Mouse (Mus musculus): ENCODE measurements around the gene Lpcat3. TPM values are rescaled to one million over a fixed set of nuclear protein-coding genes. Genes with fewer than 3 reads are reported as not detected.

Lpcat3 gene
- polyA plus RNA-seq, 1 experiment from 2014 or later = 43.6 TPM

GRCm38 (mm10) chr6:124701338-124701737 is 38.5 kb downstream of the Lpcat3 start:
- no peaks in the 10 kb centered on the region for H3K27me3 ChIP-seq (ENCODE audit: insufficient read depth, poor library complexity, severe bottlenecking)
- peaks cover 5% of the 10 kb centered on the region; the same call in 1 of the 2 replicates for H3K4me1 ChIP-seq (replicated peaks)
- no peak for DNase-seq (ENCODE audit: low spot score)
- H3K27ac ChIP-seq = no peak overlapping the region
- no peak overlapping the region for H3K4me3 ChIP-seq
- H3K36me3 ChIP-seq = peaks cover 85% of the 10 kb centered on the region
- H3K9me3 ChIP-seq = no peaks in the 10 kb centered on the region
- whole genome bisulfite sequencing = 75% methylated on average over 8 of the region's 8 CpGs

GRCm38 (mm10) chr6:124702102-124702783 is 39.4 kb downstream of the Lpcat3 start:
- no peak for DNase-seq (ENCODE audit: low spot score)
- H3K27me3 ChIP-seq (ENCODE audit: insufficient read depth, poor library complexity, severe bottlenecking) = no peaks in the 10 kb centered on the region
- WGBS = 93% methylated on average over 17 of the region's 17 CpGs
- no peak overlapping the region for H3K4me3 ChIP-seq
- no peak overlapping the region for H3K27ac ChIP-seq
- H3K4me1 ChIP-seq (replicated peaks) = peaks cover 5% of the 10 kb centered on the region; the same call in 1 of the 2 replicates
- no peaks in the 10 kb centered on the region for H3K9me3 ChIP-seq
- H3K36me3 ChIP-seq = peaks cover 94% of the 10 kb centered on the region

GRCm38 (mm10) chr6:124702784-124703103 is 39.9 kb downstream of the Lpcat3 start:
- H3K4me3 ChIP-seq = no peak overlapping the region
- no peaks in the 10 kb centered on the region for H3K27me3 ChIP-seq (ENCODE audit: insufficient read depth, poor library complexity, severe bottlenecking)
- peak; percentile 71 for DNase-seq (ENCODE audit: low spot score)
- 56% methylated on average over 3 of the region's 3 CpGs for WGBS
- H3K9me3 ChIP-seq = no peaks in the 10 kb centered on the region
- peaks cover 5% of the 10 kb centered on the region; the same call in 1 of the 2 replicates for H3K4me1 ChIP-seq (replicated peaks)
- no peak overlapping the region for H3K27ac ChIP-seq
- peaks cover 99% of the 10 kb centered on the region for H3K36me3 ChIP-seq

GRCm38 (mm10) chr6:124703789-124704188 is 41.0 kb downstream of the Lpcat3 start:
- DNase-seq (ENCODE audit: low spot score) = no peak
- Histone ChIP-seq H3K27me3 (ENCODE audit: insufficient read depth, poor library complexity, severe bottlenecking) (no peaks in the 10 kb centered on the region), H3K9me3 (no peaks in the 10 kb centered on the region), H3K4me1 (replicated peaks) (no peaks in the 10 kb centered on the region), H3K36me3 (peaks cover 100% of the 10 kb centered on the region), H3K4me3 (no peak overlapping the region), H3K27ac (no peak overlapping the region)
- 84% methylated on average over 7 of the region's 7 CpGs for WGBS

- H3K27me3 ChIP-seq (ENCODE audit: insufficient read depth, poor library complexity, severe bottlenecking) = no peaks in the 10 kb centered on the region
- DNase-seq (ENCODE audit: low spot score) = no peak
- H3K36me3 ChIP-seq = peaks cover 99% of the 10 kb centered on the region
- H3K27ac ChIP-seq = no peak overlapping the region
- no peak overlapping the region for H3K4me3 ChIP-seq
- 0 out of 2 replicates have a peak, but pooled peaks cover 2% of the 10 kb centered on the region for H3K4me1 ChIP-seq (replicated peaks)
- 97% methylated on average over 2 of the region's 2 CpGs for WGBS
- no peaks in the 10 kb centered on the region for H3K9me3 ChIP-seq
Observed at GRCm38 (mm10) chr6:124704417-124704816, 41.6 kb downstream of the Lpcat3 start.

GRCm38 (mm10) chr6:124706061-124706627 is 43.3 kb downstream of the Lpcat3 start:
- WGBS = 86% methylated on average over 5 of the region's 5 CpGs
- peaks cover 96% of the 10 kb centered on the region for H3K36me3 ChIP-seq

GRCm38 (mm10) chr6:124708289-124708889 is 45.6 kb downstream of the Lpcat3 start:
- 98% methylated on average over 10 of the region's 10 CpGs for WGBS
- Histone ChIP-seq H3K36me3 (peaks cover 74% of the 10 kb centered on the region), H3K9me3 (no peaks in the 10 kb centered on the region), H3K27me3 (ENCODE audit: insufficient read depth, poor library complexity, severe bottlenecking) (no peaks in the 10 kb centered on the region), H3K27ac (no peak overlapping the region), H3K4me3 (no peak overlapping the region), H3K4me1 (replicated peaks) (peaks cover 29% of the 10 kb centered on the region)
- DNase-seq (ENCODE audit: low spot score) = no peak

More at GRCm38 (mm10) chr6:124706061-124706627, 43.3 kb downstream of the Lpcat3 start:
- no peak for DNase-seq (ENCODE audit: low spot score)
- Histone ChIP-seq H3K4me3 (no peak overlapping the region), H3K27ac (no peak overlapping the region), H3K9me3 (no peaks in the 10 kb centered on the region), H3K4me1 (replicated peaks) (peaks cover 17% of the 10 kb centered on the region), H3K27me3 (ENCODE audit: insufficient read depth, poor library complexity, severe bottlenecking) (no peaks in the 10 kb centered on the region)

- H3K36me3 ChIP-seq = peaks cover 74% of the 10 kb centered on the region
- WGBS = under 1% methylated on average over 76 of the region's 76 CpGs
- H3K4me1 ChIP-seq (replicated peaks) = peaks cover 37% of the 10 kb centered on the region
- H3K27ac ChIP-seq = peak within 1 kb of the TSS; percentile 94
- no peaks in the 10 kb centered on the region for H3K9me3 ChIP-seq
- DNase-seq (ENCODE audit: low spot score) = peak; percentile 99
- peak within 1 kb of the TSS; percentile 97 for H3K4me3 ChIP-seq
- no peaks in the 10 kb centered on the region for H3K27me3 ChIP-seq (ENCODE audit: insufficient read depth, poor library complexity, severe bottlenecking)
Observed at GRCm38 (mm10) chr6:124711824-124712782, 49.3 kb downstream of the Lpcat3 start, which contains the start of the genes Emg1 and Phb2. Gene Emg1 (minus strand): TSS chr6:124712178. Gene Phb2 (plus strand): TSS chr6:124712336.

GRCm38 (mm10) chr6:124712918-124713317 is 50.1 kb downstream of the Lpcat3 start:
- no peak for DNase-seq (ENCODE audit: low spot score)

GRCm38 (mm10) chr6:124716864-124717490 is 54.1 kb downstream of the Lpcat3 start:
- H3K9me3 ChIP-seq = no peaks in the 10 kb centered on the region
- 69% methylated on average over 20 of the region's 20 CpGs for WGBS
- no peak overlapping the region; the same call in 1 of the 2 replicates for H3K4me3 ChIP-seq
- H3K4me1 ChIP-seq (replicated peaks) = peaks cover 40% of the 10 kb centered on the region
- peak; percentile 65 for DNase-seq (ENCODE audit: low spot score)
- H3K27ac ChIP-seq = no peak overlapping the region; the same call in 1 of the 2 replicates
- peaks cover 48% of the 10 kb centered on the region for H3K36me3 ChIP-seq
- no peaks in the 10 kb centered on the region for H3K27me3 ChIP-seq (ENCODE audit: insufficient read depth, poor library complexity, severe bottlenecking)

More at GRCm38 (mm10) chr6:124712918-124713317, 50.1 kb downstream of the Lpcat3 start:
- peaks cover 39% of the 10 kb centered on the region for H3K4me1 ChIP-seq (replicated peaks)
- peaks cover 74% of the 10 kb centered on the region for H3K36me3 ChIP-seq
- H3K27me3 ChIP-seq (ENCODE audit: insufficient read depth, poor library complexity, severe bottlenecking) = no peaks in the 10 kb centered on the region
- H3K27ac ChIP-seq = peak overlapping the region; percentile 94
- no peaks in the 10 kb centered on the region for H3K9me3 ChIP-seq
- 21% methylated on average over 11 of the region's 11 CpGs for WGBS
- H3K4me3 ChIP-seq = peak overlapping the region; percentile 97

- Histone ChIP-seq H3K27ac (peak overlapping the region; percentile 79), H3K9me3 (no peaks in the 10 kb centered on the region), H3K4me3 (peak overlapping the region; percentile 39), H3K36me3 (peaks cover 48% of the 10 kb centered on the region), H3K27me3 (ENCODE audit: insufficient read depth, poor library complexity, severe bottlenecking) (no peaks in the 10 kb centered on the region), H3K4me1 (replicated peaks) (peaks cover 36% of the 10 kb centered on the region)
- 77% methylated on average over 13 of the region's 13 CpGs for WGBS
- no peak for DNase-seq (ENCODE audit: low spot score)
Observed at GRCm38 (mm10) chr6:124717968-124718367, 55.1 kb downstream of the Lpcat3 start.

GRCm38 (mm10) chr6:124718703-124719102 is 55.9 kb downstream of the Lpcat3 start:
- peak overlapping the region; percentile 39 for H3K4me3 ChIP-seq
- no peak for DNase-seq (ENCODE audit: low spot score)
- 61% methylated on average over 16 of the region's 16 CpGs for WGBS

More at GRCm38 (mm10) chr6:124718703-124719102, 55.9 kb downstream of the Lpcat3 start:
- no peaks in the 10 kb centered on the region for H3K27me3 ChIP-seq (ENCODE audit: insufficient read depth, poor library complexity, severe bottlenecking)
- H3K27ac ChIP-seq = peak overlapping the region; percentile 79
- peaks cover 29% of the 10 kb centered on the region for H3K4me1 ChIP-seq (replicated peaks)
- H3K36me3 ChIP-seq = peaks cover 44% of the 10 kb centered on the region
- no peaks in the 10 kb centered on the region for H3K9me3 ChIP-seq

All from hindbrain, embryonic 10.5 days (tissue).